Mouse (Mus musculus): Measurements from ENCODE around the gene 2010003K11Rik. TPM values are rescaled to one million over a fixed set of nuclear protein-coding genes. Genes with fewer than 3 reads are reported as not detected.

Gene 2010003K11Rik
- total and polyA plus RNA-seq, 3 experiments, result not detected

GRCm38 (mm10) chr19:4481326-4481725 lies 17.1 kb downstream of the 2010003K11Rik start:
- Histone ChIP-seq H3K27me3 (replicated peaks) (peaks cover 2% of the 10 kb centered on the region), H3K4me2 (ENCODE audit: insufficient read depth, low read depth, poor library complexity, severe bottlenecking) (no peak overlapping the region), H3K27ac (ENCODE audit: insufficient read depth, low read depth) (no peak overlapping the region), H3K36me3 (replicated peaks in 1 of 2; ENCODE audit: control insufficient read depth in 1 of 2, insufficient read depth in 1 of 2, low read length in 1 of 2) (no peaks in the 10 kb centered on the region), H3K4me1 (ENCODE audit: control insufficient read depth in 1 of 2, insufficient read depth in 2 of 2) (no peaks in the 10 kb centered on the region), H3K9ac (ENCODE audit: insufficient read depth, low read depth) (no peak overlapping the region), H3K9me3 (replicated peaks; ENCODE audit: low read length) (peaks cover 6% of the 10 kb centered on the region), H3K79me2 (replicated peaks; ENCODE audit: control insufficient read depth, extremely low read depth, insufficient read depth, poor library complexity, severe bottlenecking) (no peaks in the 10 kb centered on the region), H3K4me3 (replicated peaks in 1 of 3; ENCODE audit: low read depth in 2 of 3, low read length in 2 of 3, poor library complexity in 1 of 3) (no peak overlapping the region)
- no peak for DNase-seq (ENCODE audit: extremely low read depth)
- in situ Hi-C loops (cut with MboI; ENCODE audit: low pct_ligation_motif_present, low pct_unique_long_range_greater_than_20kb, low sequenced_read_pairs), result loop anchor here (25.0 kb wide), 2 partner anchors 381 to 506 kb away; partner anchors contain the start of genes Ctsf and Npas4
- TF ChIP-seq IRF4 (IDR thresholded peaks at IDR 0.05; ENCODE audit: low read depth, low read length), result no peak
- no peak for TF ChIP-seq GABPA (IDR thresholded peaks at IDR 0.05; ENCODE audit: insufficient replicate concordance, low read depth, low read length)
- TF ChIP-seq MEF2A (IDR thresholded peaks at IDR 0.05; ENCODE audit: borderline replicate concordance, low read depth, low read length), result no peak
- TF ChIP-seq PAX5 (IDR thresholded peaks at IDR 0.05; ENCODE audit: low read length), result no peak
- TF ChIP-seq TCF12 (IDR thresholded peaks at IDR 0.05; ENCODE audit: low read depth, low read length), result no peak
- TF ChIP-seq MXI1 (IDR thresholded peaks at IDR 0.05; ENCODE audit: low read depth, low read length), result no peak
- no peak for TF ChIP-seq SIN3A (IDR thresholded peaks at IDR 0.05; ENCODE audit: low read length)
- dilution Hi-C loops (cut with MboI; ENCODE audit: extremely low pct_ligation_motif_present, extremely low pct_unique_long_range_greater_than_20kb, low sequenced_read_pairs), result no loop called here

GRCm38 (mm10) chr19:4480041-4480440 lies 18.3 kb downstream of the 2010003K11Rik start:
- TF ChIP-seq NELFE (IDR thresholded peaks at IDR 0.05; ENCODE audit: low read depth, low read length) (no peak), E2F4 (IDR thresholded peaks at IDR 0.05; ENCODE audit: insufficient replicate concordance, low read depth, low read length) (no peak), MXI1 (IDR thresholded peaks at IDR 0.05; ENCODE audit: low read depth, low read length) (no peak), ZC3H11A (IDR thresholded peaks at IDR 0.05; ENCODE audit: low read depth, low read length) (no peak), MAFK (IDR thresholded peaks at IDR 0.05; ENCODE audit: insufficient replicate concordance, low read length) (no peak), IRF4 (IDR thresholded peaks at IDR 0.05; ENCODE audit: low read depth, low read length) (no peak), POLR2AphosphoS2 (IDR thresholded peaks at IDR 0.05; ENCODE audit: low read depth, low read length) (no peak), UBTF (IDR thresholded peaks at IDR 0.05; ENCODE audit: low read depth, low read length) (no peak), CHD2 (IDR thresholded peaks at IDR 0.05; ENCODE audit: low read length) (no peak), USF1 (IDR thresholded peaks at IDR 0.05; ENCODE audit: low read depth, low read length) (no peak)
- no peak overlapping the region for H3K27ac ChIP-seq (ENCODE audit: insufficient read depth, low read depth)
- H3K27me3 ChIP-seq (replicated peaks), result peaks cover 2% of the 10 kb centered on the region
- H3K4me2 ChIP-seq (ENCODE audit: insufficient read depth, low read depth, poor library complexity, severe bottlenecking), result no peak overlapping the region
- H3K9ac ChIP-seq (ENCODE audit: insufficient read depth, low read depth), result no peak overlapping the region
- dilution Hi-C loops (cut with MboI; ENCODE audit: extremely low pct_ligation_motif_present, extremely low pct_unique_long_range_greater_than_20kb, low sequenced_read_pairs), result no loop called here
- DNase-seq (ENCODE audit: extremely low read depth), result no peak
- in situ Hi-C loops (cut with MboI; ENCODE audit: low pct_ligation_motif_present, low pct_unique_long_range_greater_than_20kb, low sequenced_read_pairs), result loop anchor here (25.0 kb wide), 2 partner anchors 382 to 507 kb away; partner anchors contain the start of genes Ctsf and Npas4
- H3K4me3 ChIP-seq (replicated peaks in 1 of 3; ENCODE audit: low read depth in 2 of 3, low read length in 2 of 3, poor library complexity in 1 of 3), result no peak overlapping the region
- no peaks in the 10 kb centered on the region for H3K36me3 ChIP-seq (replicated peaks in 1 of 2; ENCODE audit: control insufficient read depth in 1 of 2, insufficient read depth in 1 of 2, low read length in 1 of 2)
- no peaks in the 10 kb centered on the region for H3K79me2 ChIP-seq (replicated peaks; ENCODE audit: control insufficient read depth, extremely low read depth, insufficient read depth, poor library complexity, severe bottlenecking)
- H3K4me1 ChIP-seq (ENCODE audit: control insufficient read depth in 1 of 2, insufficient read depth in 2 of 2), result no peaks in the 10 kb centered on the region
- peaks cover 6% of the 10 kb centered on the region for H3K9me3 ChIP-seq (replicated peaks; ENCODE audit: low read length)
